Mouse (Mus musculus): ENCODE data around the gene Ptk6. TPM values are rescaled to one million over a fixed set of nuclear protein-coding genes. Genes with fewer than 3 reads are reported as not detected.
A peak's percentile ranks its signal among the peaks of the same experiment; 100 is the strongest.
"Not testable (repeated sequence)": the region's sequence is repeated elsewhere in the genome, so short reads cannot be mapped to it uniquely, and the experiment has no call there.

The Ptk6 gene
- total RNA-seq, 2 experiments from 2014 or later: not detected

- peak; percentile 94 for ATAC-seq (replicated peaks; ENCODE audit: poor library complexity)
Measured at GRCm38 (mm10) chr2:181219538-181220216, 17.1 kb upstream of the Ptk6 start, which contains the start of gene Fndc11. TSS of gene Fndc11 (plus strand) at chr2:181220013.

GRCm38 (mm10) chr2:181218881-181219485 is 16.4 kb upstream of the Ptk6 start:
- no peak for ATAC-seq (replicated peaks; ENCODE audit: poor library complexity)

DNA sequence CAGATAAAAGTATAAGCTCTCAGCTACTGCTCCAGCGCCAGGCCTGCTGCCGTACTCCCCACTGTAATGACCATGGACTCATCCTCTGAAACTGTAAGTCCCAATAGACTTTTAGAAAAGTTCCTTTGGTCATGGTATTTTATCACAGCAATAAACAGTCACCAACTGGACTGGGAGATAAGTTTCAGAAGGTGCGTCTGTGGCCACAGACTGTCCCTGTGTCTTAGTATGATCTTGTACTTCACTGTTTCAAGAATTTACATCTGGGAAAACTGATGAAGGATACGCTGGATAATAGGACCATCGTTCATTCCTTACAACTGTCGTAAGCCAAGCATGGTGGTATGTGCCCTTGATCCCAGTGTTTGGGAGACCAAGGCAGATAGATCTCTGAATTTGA is 13.4 kb upstream of the Ptk6 start:
- no peak for ATAC-seq (replicated peaks; ENCODE audit: poor library complexity)

DNA sequence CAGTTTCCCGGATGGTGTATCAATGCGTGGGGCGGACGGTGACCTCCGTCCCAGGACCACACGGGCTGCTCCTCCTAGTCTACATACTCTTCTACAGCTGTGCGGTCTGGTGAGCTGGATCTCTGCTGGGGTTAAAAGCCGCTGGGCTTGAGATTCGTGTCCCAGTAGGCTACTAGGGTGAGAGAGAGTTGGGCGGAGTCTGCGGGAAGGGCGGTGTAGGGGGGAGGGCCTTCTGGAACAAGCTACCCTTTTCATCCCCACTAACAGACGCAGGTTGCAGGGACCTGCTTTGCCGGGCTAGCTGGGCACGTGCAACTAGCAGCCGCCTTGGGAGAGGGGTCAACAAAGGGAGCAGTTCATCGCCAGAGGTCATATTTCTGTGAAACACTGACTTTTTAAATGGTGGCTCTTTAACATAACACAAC is 10.4 kb upstream of the Ptk6 start, which contains the start of gene Srms:
TSS of gene Srms (minus strand) at position 165 of the 425 bp plus-strand sequence.
- ATAC-seq (replicated peaks; ENCODE audit: poor library complexity): peak; percentile 82

GRCm38 (mm10) chr2:181212389-181213020 is 9.9 kb upstream of the Ptk6 start:
- peak; percentile 36 for ATAC-seq (replicated peaks; ENCODE audit: poor library complexity)

DNA sequence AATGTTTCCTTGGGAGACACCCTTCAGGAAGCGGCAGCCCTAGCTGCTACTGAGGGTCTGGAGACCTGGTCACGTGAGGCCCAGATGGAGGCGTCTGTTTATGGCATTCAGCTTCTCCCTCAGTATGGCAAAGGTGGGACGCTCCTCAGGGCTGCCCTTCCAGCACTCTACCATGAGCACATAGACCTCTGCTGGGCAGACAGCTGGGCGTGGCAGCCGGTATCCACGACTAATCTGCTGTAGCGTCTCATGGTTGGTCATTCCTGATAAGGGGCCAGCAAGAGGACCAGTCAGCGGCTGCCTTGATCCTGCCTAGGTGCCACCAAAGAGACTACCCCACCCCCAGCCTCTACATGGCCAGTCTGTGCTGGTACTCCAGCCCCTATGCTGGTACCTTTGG is 3.5 kb upstream of the Ptk6 start:
- ATAC-seq (replicated peaks; ENCODE audit: poor library complexity): peak; percentile 33; the same call in 1 of the 2 replicates

DNA sequence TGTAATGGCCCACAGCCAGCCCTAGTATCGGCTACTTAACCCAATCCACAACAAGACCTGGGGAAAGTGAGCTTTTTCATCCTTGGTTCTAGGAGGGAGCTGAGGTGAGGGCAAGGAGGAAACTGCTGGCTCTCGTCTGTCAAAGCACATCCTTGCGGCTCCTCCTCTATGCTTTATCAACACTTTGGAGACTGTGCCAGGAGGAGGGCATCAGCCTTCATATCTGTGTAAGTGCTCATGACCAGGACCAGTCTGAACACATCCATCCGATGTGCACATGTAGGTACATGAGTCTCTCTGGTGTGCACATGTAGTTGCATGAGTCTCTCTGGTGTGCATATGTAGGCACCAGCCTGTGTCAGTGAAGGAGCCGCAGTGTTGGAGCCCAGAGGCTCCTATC is 3.1 kb upstream of the Ptk6 start:
- peak; percentile 38; the same call in 1 of the 2 replicates for ATAC-seq (replicated peaks; ENCODE audit: poor library complexity)

DNA sequence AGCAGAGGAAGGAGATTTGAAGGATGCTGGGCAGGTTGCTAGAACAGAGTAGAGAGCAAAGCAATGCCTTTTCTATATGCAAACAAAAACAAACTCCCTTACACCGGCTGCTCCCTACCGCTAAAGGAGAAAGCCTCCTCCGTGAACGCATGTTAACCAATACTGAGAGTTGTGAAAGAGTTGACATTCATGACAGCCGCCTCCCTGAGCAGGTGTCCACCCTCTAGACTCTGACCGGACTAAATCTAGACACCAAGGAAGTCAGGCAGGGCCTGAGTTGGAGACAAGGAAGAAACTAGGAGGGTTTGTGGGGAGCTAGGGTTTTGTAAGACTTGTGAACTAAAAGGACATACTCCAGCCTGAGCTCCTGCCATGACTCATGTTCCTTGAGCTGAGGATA is 297 bp upstream of the Ptk6 start:
- no peak for ATAC-seq (replicated peaks; ENCODE audit: poor library complexity)

DNA sequence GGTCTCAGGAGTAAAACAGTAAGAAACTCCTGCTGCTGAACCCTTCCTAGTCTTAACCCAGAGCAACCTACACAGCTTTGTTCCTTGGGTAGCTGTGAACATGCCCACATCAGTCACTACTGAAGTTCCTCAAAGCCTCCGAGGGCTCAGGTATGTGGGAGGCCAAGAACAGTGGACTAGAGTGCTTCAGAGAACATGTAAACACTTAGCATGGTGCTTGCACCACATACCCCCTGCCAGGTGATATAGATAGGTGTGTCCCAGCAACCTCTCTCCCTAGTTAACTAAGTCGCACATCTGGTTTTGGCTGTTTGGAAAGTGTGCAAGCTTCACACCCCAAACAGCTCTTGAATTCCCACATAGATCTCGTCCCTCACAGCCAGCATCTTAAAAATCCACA is 983 bp downstream of the Ptk6 start:
- no peak for ATAC-seq (replicated peaks; ENCODE audit: poor library complexity)

GRCm38 (mm10) chr2:181196628-181197300 is 5.8 kb downstream of the Ptk6 start:
- no peak for ATAC-seq (replicated peaks; ENCODE audit: poor library complexity)

- peak; percentile 72 for ATAC-seq (replicated peaks; ENCODE audit: poor library complexity)
Measured at GRCm38 (mm10) chr2:181193044-181193443, 9.5 kb downstream of the Ptk6 start.

- no peak for ATAC-seq (replicated peaks; ENCODE audit: poor library complexity)
Measured at GRCm38 (mm10) chr2:181191936-181192335, 10.7 kb downstream of the Ptk6 start.

- ATAC-seq (replicated peaks; ENCODE audit: poor library complexity): not testable (repeated sequence)
Measured at GRCm38 (mm10) chr2:181191385-181191784, 11.2 kb downstream of the Ptk6 start.

DNA sequence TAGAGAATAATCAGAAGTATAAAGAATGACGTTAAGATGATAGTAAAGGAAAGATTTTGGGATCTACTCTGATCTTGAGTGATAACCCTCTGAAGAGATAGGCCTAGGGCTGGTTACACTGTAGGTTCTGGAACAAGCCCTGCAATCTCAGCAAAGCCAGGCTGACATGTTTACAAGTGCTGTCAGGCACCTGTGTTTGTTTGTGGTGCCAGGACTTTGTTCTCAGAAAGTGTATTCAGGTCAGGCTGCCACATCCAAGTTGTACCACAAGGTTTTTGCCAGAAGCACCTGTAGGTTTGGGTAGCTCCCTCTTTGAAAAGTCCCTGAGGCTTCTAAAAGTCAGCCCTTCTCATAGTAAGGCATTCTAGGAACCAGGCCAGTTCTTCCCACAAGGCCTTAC is 13.3 kb downstream of the Ptk6 start:
- ATAC-seq (replicated peaks; ENCODE audit: poor library complexity): no peak

DNA sequence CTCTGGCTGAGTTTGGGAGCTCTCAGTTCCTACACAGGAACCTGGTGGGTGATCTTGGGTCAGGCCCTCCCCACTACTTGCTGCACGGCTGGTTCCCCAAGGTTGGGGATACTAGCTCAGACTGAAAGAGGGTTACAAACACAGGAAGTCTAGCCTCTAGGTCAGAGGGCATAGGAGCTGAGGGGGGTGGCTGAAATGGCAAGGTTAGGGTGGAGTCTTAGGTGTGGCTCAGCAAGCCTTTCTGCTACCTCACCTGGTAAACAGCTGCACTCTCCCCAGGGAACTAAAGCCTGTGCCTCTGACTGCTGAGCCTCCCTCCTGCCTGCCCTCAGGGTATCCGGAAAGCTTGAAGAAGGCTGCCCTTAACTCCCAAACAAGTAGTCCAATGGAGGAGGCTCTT is 13.9 kb downstream of the Ptk6 start:
- ATAC-seq (replicated peaks; ENCODE audit: poor library complexity): no peak

- peak; percentile 86 for ATAC-seq (replicated peaks; ENCODE audit: poor library complexity)
Measured at GRCm38 (mm10) chr2:181187121-181188000, 15.2 kb downstream of the Ptk6 start, which contains the start of gene Ppdpf. TSS of gene Ppdpf (plus strand) at chr2:181187247.

DNA sequence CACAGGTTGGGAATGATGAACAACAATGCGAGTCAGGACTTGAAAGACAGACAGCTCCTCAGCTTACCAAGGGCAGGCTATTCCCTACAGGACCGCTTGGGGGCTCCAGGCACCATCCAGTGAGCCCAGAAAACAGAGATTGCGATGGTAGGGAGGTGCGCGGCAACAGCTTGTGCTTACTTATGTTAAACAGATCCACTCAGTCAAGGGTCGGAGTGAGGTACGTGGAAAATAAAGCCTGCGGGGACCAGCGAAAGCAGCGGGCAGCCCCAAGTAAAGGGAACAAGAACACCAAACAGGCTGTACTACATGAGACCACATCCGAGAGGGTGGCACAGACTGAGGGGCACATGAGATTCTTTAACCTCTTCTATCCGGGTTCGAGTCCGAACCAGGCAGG is 16.0 kb downstream of the Ptk6 start:
- peak; percentile 81 for ATAC-seq (replicated peaks; ENCODE audit: poor library complexity)

- no peak for ATAC-seq (replicated peaks; ENCODE audit: poor library complexity)
Measured at GRCm38 (mm10) chr2:181180898-181181297, 21.7 kb downstream of the Ptk6 start.

DNA sequence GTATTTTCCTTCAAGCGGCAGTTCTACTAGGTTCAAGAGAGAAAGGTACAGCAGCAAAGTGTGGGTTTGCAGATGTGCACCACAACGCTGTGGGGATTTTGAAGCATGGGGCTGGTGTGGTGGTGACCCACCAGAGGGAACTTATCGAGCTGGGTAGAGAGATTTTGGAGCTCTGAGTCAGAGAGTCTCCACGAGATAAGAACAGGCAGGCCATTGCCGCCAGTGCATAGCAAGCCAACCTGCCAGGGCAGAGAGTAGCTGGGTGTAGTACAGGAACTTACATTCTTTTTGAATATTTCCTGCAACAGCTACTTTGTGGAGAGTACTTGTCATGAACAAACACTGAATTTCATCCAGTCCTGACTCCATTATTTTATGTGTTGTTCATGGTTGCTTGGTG is 24.1 kb downstream of the Ptk6 start:
- no peak for ATAC-seq (replicated peaks; ENCODE audit: poor library complexity)

DNA sequence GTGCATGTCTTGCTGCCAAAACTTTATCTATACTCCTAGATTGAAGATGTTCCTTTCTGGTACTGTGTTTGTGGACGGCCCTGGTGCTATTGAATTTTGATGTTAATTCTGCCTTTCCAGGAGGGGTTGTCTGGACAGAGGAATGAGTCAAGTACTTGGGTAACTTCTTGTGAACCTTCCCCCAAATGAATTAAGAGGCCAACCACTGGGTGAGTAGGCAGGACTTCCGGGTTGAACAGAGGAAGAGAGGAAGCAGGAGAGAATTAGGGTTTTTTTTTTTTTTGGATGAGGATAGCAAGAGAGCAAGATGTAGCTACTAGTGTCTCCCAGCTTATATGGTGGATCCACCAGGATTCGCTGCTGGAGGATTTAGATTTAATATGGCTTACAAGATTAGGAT is 24.6 kb downstream of the Ptk6 start:
- ATAC-seq (replicated peaks; ENCODE audit: poor library complexity): no peak

Measured in megakaryocyte progenitor cell, adult 5-6 weeks (primary cell).